Mouse (Mus musculus) megakaryocyte progenitor cell, adult 5-6 weeks (primary cell): ENCODE results near the gene Otub2. TPM values are rescaled to one million over a fixed set of nuclear protein-coding genes. Genes with fewer than 3 reads are reported as not detected.

Source experiments
- ATAC-seq: replicated peaks from 2 replicates; pipeline ENCODE4 v1.8.0; 2016; ENCODE audit warnings: mild to moderate bottlenecking, moderate TSS enrichment, inconsistent platforms; ENCODE audit not compliant: poor library complexity
- total RNA-seq, 2 experiments: library from RNA; stranded (forward) in 1 of 2; stranded (reverse) in 1 of 2; fragments of 157-497, 149-512 nt in 1 of 2; fragments of 200-1000 nt in 1 of 2; gene quantifications; 2 replicates each; pipeline versions ENCODE4 v1.2.3 to v1.2.4; 2015 to 2017

Gene Otub2
- 0.54 and 3.0 TPM in 2 replicates for total RNA-seq (2015)
- 0.54 and 1.3 TPM in 2 replicates for total RNA-seq (2017)

- peak; percentile 94 for ATAC-seq
Observed at GRCm38 (mm10) chr12:103388505-103389347, at the start of gene Otub2. Gene Otub2, plus strand, starts transcription at chr12:103388682.

- peak; percentile 61 for ATAC-seq
Observed at GRCm38 (mm10) chr12:103341212-103341611, 47.3 kb upstream of the Otub2 start.

GRCm38 (mm10) chr12:103343456-103343855 is 45.0 kb upstream of the Otub2 start:
- peak; percentile 87 for ATAC-seq

- no peak for ATAC-seq
Observed at GRCm38 (mm10) chr12:103344934-103345333, 43.5 kb upstream of the Otub2 start.

GRCm38 (mm10) chr12:103346945-103347344 is 41.5 kb upstream of the Otub2 start:
- ATAC-seq = no peak

GRCm38 (mm10) chr12:103347406-103347805 is 41.1 kb upstream of the Otub2 start:
- ATAC-seq = no peak

GRCm38 (mm10) chr12:103348506-103348905 is 40.0 kb upstream of the Otub2 start:
- ATAC-seq = peak; percentile 84

GRCm38 (mm10) chr12:103352735-103353134 is 35.7 kb upstream of the Otub2 start:
- no peak for ATAC-seq

- peak; percentile 84 for ATAC-seq
Observed at GRCm38 (mm10) chr12:103353538-103353937, 34.9 kb upstream of the Otub2 start.

GRCm38 (mm10) chr12:103355746-103356414 is 32.6 kb upstream of the Otub2 start, which contains the start of gene Asb2:
Gene Asb2, minus strand, starts transcription at chr12:103356001.
- no peak for ATAC-seq

- no peak for ATAC-seq
Observed at GRCm38 (mm10) chr12:103356415-103356748, 32.1 kb upstream of the Otub2 start.

GRCm38 (mm10) chr12:103358216-103358615 is 30.3 kb upstream of the Otub2 start:
- no peak for ATAC-seq

- no peak for ATAC-seq
Observed at GRCm38 (mm10) chr12:103358951-103359801, 29.3 kb upstream of the Otub2 start.

GRCm38 (mm10) chr12:103360812-103361211 is 27.7 kb upstream of the Otub2 start:
- ATAC-seq = no peak

- 0 out of 2 replicates have a peak, but pooled peaks have one; percentile 8 for ATAC-seq
Observed at GRCm38 (mm10) chr12:103361539-103362307, 26.8 kb upstream of the Otub2 start.

- peak; percentile 18; the same call in 1 of the 2 replicates for ATAC-seq
Observed at GRCm38 (mm10) chr12:103362336-103362735, 26.1 kb upstream of the Otub2 start.

- ATAC-seq = no peak
Observed at GRCm38 (mm10) chr12:103367171-103367570, 21.3 kb upstream of the Otub2 start.

GRCm38 (mm10) chr12:103367620-103368325 is 20.7 kb upstream of the Otub2 start:
- ATAC-seq = peak; percentile 71

- ATAC-seq = no peak; the same call in 1 of the 2 replicates
Observed at GRCm38 (mm10) chr12:103368326-103368669, 20.2 kb upstream of the Otub2 start.

- ATAC-seq = no peak
Observed at GRCm38 (mm10) chr12:103368777-103369176, 19.7 kb upstream of the Otub2 start.
